Mouse (Mus musculus) embryonic facial prominence, embryonic 14.5 days (tissue): ENCODE measurements around the gene Ercc2. TPM values are rescaled to one million over a fixed set of nuclear protein-coding genes. Genes with fewer than 3 reads are reported as not detected.
A peak's percentile ranks its signal among the peaks of the same experiment; 100 is the strongest.

Experiments
- ATAC-seq: fragments of 200-750 bp; cut with Nextera tagmentation; 2 replicates; pipeline ENCODE4 v1.8.0; 2017; ENCODE audit warnings: low read depth, moderate number of reproducible peaks, moderate TSS enrichment
- DNase-seq: peaks from one replicate; pipeline ENCODE4 v3.0.0-alpha.2; 2015; ENCODE audit warnings: low spot score
- H3K27ac ChIP-seq: fragments of 300-500 bp; sonication (generic); replicated peaks from 2 replicates; pipeline ENCODE4 v1.5.1; 2014; ENCODE audit warnings: low read depth, mild to moderate bottlenecking, low read length, moderate library complexity
- H3K27me3 ChIP-seq: fragments of 300-500 bp; sonication (generic); replicated peaks from 2 replicates; pipeline ENCODE4 v1.6.1; 2014; ENCODE audit warnings: low read length; ENCODE audit not compliant: control insufficient read depth, insufficient read depth
- H3K36me3 ChIP-seq: fragments of 300-500 bp; sonication (generic); 2 replicates; pipeline ENCODE4 v1.6.1; 2014; ENCODE audit warnings: low read length, mixed read lengths; ENCODE audit not compliant: control insufficient read depth, insufficient read depth
- H3K4me1 ChIP-seq: fragments of 300-500 bp; sonication (generic); 2 replicates; pipeline ENCODE4 v1.6.1; 2014; ENCODE audit warnings: antibody characterized with exemption, low read length; ENCODE audit not compliant: control insufficient read depth, insufficient read depth
- H3K4me2 ChIP-seq: fragments of 300-500 bp; sonication (generic); 2 replicates; pipeline ENCODE4 v1.6.1; 2014; ENCODE audit warnings: low read depth, mild to moderate bottlenecking, low read length, moderate library complexity, mixed read lengths
- H3K4me3 ChIP-seq: fragments of 300-500 bp; sonication (generic); 2 replicates; pipeline ENCODE4 v1.5.1; 2014; ENCODE audit warnings: low read depth, mild to moderate bottlenecking, low read length
- H3K9ac ChIP-seq: fragments of 300-500 bp; sonication (generic); 2 replicates; pipeline ENCODE4 v1.6.1; 2014; ENCODE audit warnings: low read depth, mild to moderate bottlenecking, low read length, moderate library complexity, mixed read lengths
- H3K9me3 ChIP-seq: fragments of 300-500 bp; sonication (generic); 2 replicates; pipeline ENCODE4 v1.6.1; 2016; ENCODE audit warnings: low read length; ENCODE audit not compliant: control insufficient read depth
- WGBS: fragments of 180-500 bp; shearing (Covaris S2); extraction: QIAGEN DNeasy Blood & Tissue Kit; methylation state at CpG from one replicate; pipeline ENCODE4 v1.1.7; 2014; 5-methylcytosine and 5-hydroxymethylcytosine counted together
- microRNA counts: library from miRNA; unstranded; fragments of <30 nt; microRNA quantifications from one replicate; lab custom pipeline; 2017
- microRNA-seq: library from miRNA; unstranded; fragments of <30 nt; microRNA quantifications from one replicate; pipeline ENCODE4, GENCODE M21; 2016; ENCODE audit warnings: borderline number of aligned reads
- polyA plus RNA-seq: library from polyadenylated mRNA; unstranded; fragments of >200 nt; fragmentation: Nextera tagmentation; extraction: Ambion mirVana; gene quantifications from 2 replicates; pipeline ENCODE4 v1.2.1, GENCODE M21; 2014

Ercc2 gene
- polyA plus RNA-seq, 1 experiment from 2014 or later: 10.9 TPM

- Histone ChIP-seq H3K4me1 (no peaks in the 10 kb centered on the region), H3K27ac (no peak overlapping the region), H3K4me2 (no peak overlapping the region), H3K9me3 (no peaks in the 10 kb centered on the region), H3K36me3 (peaks cover 79% of the 10 kb centered on the region), H3K27me3 (no peaks in the 10 kb centered on the region), H3K4me3 (no peak overlapping the region), H3K9ac (no peak overlapping the region)
- 86% methylated on average over 9 of the region's 9 CpGs for WGBS
- ATAC-seq (no peak), DNase-seq (no peak)
These were observed 59.8 kb downstream of the Ercc2 start for GRCm38 (mm10) chr7:19441448-19442091.

GRCm38 (mm10) chr7:19443344-19443743 is 61.5 kb downstream of the Ercc2 start:
- Histone ChIP-seq H3K4me2 (no peak overlapping the region), H3K4me3 (no peak overlapping the region), H3K27ac (no peak overlapping the region), H3K36me3 (peaks cover 80% of the 10 kb centered on the region), H3K4me1 (no peaks in the 10 kb centered on the region), H3K27me3 (no peaks in the 10 kb centered on the region), H3K9me3 (no peaks in the 10 kb centered on the region), H3K9ac (no peak overlapping the region)
- WGBS: 32% methylated on average over 3 of the region's 3 CpGs
- peak; percentile 58 for DNase-seq
- peak; percentile 38 for ATAC-seq

- H3K9ac ChIP-seq: no peak overlapping the region
- H3K36me3 ChIP-seq: peaks cover 90% of the 10 kb centered on the region
- no peaks in the 10 kb centered on the region for H3K9me3 ChIP-seq
- H3K4me1 ChIP-seq: no peaks in the 10 kb centered on the region
- ATAC-seq: no peak
- no peaks in the 10 kb centered on the region for H3K27me3 ChIP-seq
- no peak overlapping the region for H3K27ac ChIP-seq
- no peak for DNase-seq
- H3K4me2 ChIP-seq: no peak overlapping the region
- 84% methylated on average over 12 of the region's 12 CpGs for WGBS
- no peak overlapping the region for H3K4me3 ChIP-seq
These were observed 63.0 kb downstream of the Ercc2 start for GRCm38 (mm10) chr7:19444801-19445200.

MicroRNAs encoded within 50 kb of the gene (microRNA counts, 519-probe panel; counts per million panel counts)
- microRNA mmu-miR-343 (lab: Ali Mortazavi, UCI): 19.3 counts per million

Small RNAs within 50 kb of the gene (microRNA-seq; reads per million reads assigned to microRNA genes)
- gene Mir343: not detected

Other genes starting within 250 kb of the Ercc2 start
- gene Qpctl, start 232.7 kb upstream of the Ercc2 start, polyA plus RNA-seq: 11.1 and 13.2 TPM in 2 replicates
- gene Snrpd2, start 232.3 kb upstream of the Ercc2 start, polyA plus RNA-seq: 130 and 131 TPM in 2 replicates
- gene Gipr, start 215.9 kb upstream of the Ercc2 start, polyA plus RNA-seq: 0.37 and 0.60 TPM in 2 replicates
- gene Eml2, start 205.6 kb upstream of the Ercc2 start, polyA plus RNA-seq: 3.6 and 4.2 TPM in 2 replicates
- 1.7 and 2.3 TPM in 2 replicates for gene Gpr4, start 169.5 kb upstream of the Ercc2 start, polyA plus RNA-seq
- gene Opa3, start 153.7 kb upstream of the Ercc2 start, polyA plus RNA-seq: 29.7 and 30.2 TPM in 2 replicates
- 70.0 and 70.7 TPM in 2 replicates for gene Vasp, start 110.2 kb upstream of the Ercc2 start, polyA plus RNA-seq
- gene Ppm1n, start 101.9 kb upstream of the Ercc2 start, polyA plus RNA-seq: 0.49 TPM in 1 of 2 replicates, not detected in the other
- gene Rtn2, start 99.4 kb upstream of the Ercc2 start, polyA plus RNA-seq: 53.7 and 57.0 TPM in 2 replicates
- 0.15 and 0.28 TPM in 2 replicates for gene Fosb, start 72.0 kb upstream of the Ercc2 start, polyA plus RNA-seq
- 64.0 and 75.1 TPM in 2 replicates for gene Ercc1, start 37.2 kb upstream of the Ercc2 start, polyA plus RNA-seq
- gene Cd3eap, start 22.5 kb upstream of the Ercc2 start, polyA plus RNA-seq: 18.8 and 21.6 TPM in 2 replicates
- gene Ppp1r13l, start 22.3 kb upstream of the Ercc2 start, polyA plus RNA-seq: 11.2 and 11.6 TPM in 2 replicates
- 10.2 and 15.3 TPM in 2 replicates for gene Klc3, start 22.1 kb downstream of the Ercc2 start, polyA plus RNA-seq
- gene Ckm, start 22.8 kb downstream of the Ercc2 start, polyA plus RNA-seq: 348 and 732 TPM in 2 replicates
- gene Mark4, start 76.8 kb downstream of the Ercc2 start, polyA plus RNA-seq: 10.5 and 10.9 TPM in 2 replicates
- gene Exoc3l2, start 81.3 kb downstream of the Ercc2 start, polyA plus RNA-seq: 1.4 and 1.7 TPM in 2 replicates
- 0.74 and 0.93 TPM in 2 replicates for gene Bloc1s3, start 126.4 kb downstream of the Ercc2 start, polyA plus RNA-seq
- gene Trappc6a, start 126.4 kb downstream of the Ercc2 start, polyA plus RNA-seq: 61.8 and 67.3 TPM in 2 replicates
- 0.14 and 0.42 TPM in 2 replicates for gene Nkpd1, start 135.8 kb downstream of the Ercc2 start, polyA plus RNA-seq
- 4.9 and 5.7 TPM in 2 replicates for gene Ppp1r37, start 181.1 kb downstream of the Ercc2 start, polyA plus RNA-seq
- 0.48 and 1.2 TPM in 2 replicates for gene Zfp296, start 195.3 kb downstream of the Ercc2 start, polyA plus RNA-seq
- gene Gemin7, start 195.6 kb downstream of the Ercc2 start, polyA plus RNA-seq: 142 and 151 TPM in 2 replicates
- 36.0 and 47.5 TPM in 2 replicates for gene Clasrp, start 222.5 kb downstream of the Ercc2 start, polyA plus RNA-seq
- 9.9 and 11.5 TPM in 2 replicates for gene Relb, start 247.4 kb downstream of the Ercc2 start, polyA plus RNA-seq